Mouse (Mus musculus) kidney, postnatal 36 days (tissue): ENCODE data around the gene Fgfr2.

Experiments used
- DNase-seq, 2 experiments: peaks; one replicate each; pipeline ENCODE4 v3.0.0; 2021 to 2022; ENCODE audit warnings: mixed read lengths in 2 of 2

Gene Fgfr2

DNA sequence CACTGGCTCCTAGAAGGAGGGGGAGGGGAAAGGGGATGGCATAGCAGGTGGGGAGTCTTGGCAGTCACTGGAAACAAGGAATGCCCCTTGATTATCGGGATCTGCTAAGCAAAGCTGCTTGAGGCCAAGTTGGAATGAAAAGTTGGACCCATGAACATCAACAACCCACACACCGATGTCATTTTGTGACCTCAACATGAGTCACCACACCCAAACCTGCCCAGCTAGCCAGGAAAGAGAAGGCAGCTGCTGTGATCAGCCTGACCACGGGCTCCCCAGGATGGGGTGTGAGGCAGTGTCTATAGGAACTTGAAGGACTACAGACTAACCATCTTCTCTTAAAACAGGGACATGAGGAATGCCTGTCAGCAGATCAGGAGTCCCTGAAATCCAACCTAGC lies 37.7 kb downstream of the Fgfr2 start:
- no peak for DNase-seq

DNA sequence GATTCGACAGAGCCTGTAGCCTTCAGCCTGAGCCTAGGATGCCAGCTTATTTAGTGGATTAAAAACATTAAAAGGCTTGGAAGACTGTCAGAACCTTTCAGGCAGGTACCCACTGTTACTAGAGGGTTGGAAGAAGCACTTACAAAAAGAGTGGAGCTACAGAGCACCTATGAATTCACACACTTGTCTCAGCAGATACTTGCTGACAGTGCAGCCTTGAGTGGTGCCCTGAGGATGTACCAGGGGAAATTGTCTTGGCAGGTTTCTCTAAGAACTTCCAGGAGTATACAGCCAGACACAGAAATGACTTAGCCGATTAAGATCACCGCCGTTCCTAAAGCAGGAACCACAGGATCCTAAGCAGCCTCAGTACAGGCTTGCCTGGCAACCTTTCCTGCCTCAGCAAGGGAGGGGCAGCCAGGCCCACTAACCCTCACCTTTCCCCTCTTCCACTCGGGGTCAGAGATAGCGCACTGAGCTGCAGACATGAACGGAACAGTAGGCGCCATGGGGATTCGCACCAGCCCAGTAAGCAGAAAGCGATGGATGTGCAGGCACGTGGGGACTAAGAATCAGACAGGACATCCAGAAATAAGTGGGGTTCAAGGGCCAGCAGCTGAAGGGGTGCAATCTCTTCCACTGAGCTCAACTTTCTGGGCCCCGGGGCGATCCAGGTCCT lies 39.1 kb downstream of the Fgfr2 start:
- DNase-seq: no peak

DNA sequence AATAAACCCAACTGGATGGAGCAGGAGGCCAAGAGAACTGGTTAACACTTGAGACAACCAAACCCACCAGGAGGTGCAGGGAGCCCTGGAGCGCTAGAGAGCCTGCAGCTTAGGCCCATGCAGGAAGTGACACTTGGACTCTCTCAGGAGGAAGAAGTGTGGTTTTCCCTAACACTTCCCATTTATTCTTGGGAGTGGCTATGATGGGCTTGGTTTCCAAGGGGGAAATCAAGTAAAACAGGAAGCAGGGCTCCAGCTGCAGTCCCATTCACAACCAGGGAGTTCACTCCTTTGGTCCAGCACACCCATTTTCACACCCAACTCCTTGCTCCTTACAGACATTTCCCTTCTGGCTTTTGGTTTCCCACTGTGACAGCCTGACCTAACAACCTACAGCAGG lies 44.2 kb downstream of the Fgfr2 start:
- no peak for DNase-seq

DNA sequence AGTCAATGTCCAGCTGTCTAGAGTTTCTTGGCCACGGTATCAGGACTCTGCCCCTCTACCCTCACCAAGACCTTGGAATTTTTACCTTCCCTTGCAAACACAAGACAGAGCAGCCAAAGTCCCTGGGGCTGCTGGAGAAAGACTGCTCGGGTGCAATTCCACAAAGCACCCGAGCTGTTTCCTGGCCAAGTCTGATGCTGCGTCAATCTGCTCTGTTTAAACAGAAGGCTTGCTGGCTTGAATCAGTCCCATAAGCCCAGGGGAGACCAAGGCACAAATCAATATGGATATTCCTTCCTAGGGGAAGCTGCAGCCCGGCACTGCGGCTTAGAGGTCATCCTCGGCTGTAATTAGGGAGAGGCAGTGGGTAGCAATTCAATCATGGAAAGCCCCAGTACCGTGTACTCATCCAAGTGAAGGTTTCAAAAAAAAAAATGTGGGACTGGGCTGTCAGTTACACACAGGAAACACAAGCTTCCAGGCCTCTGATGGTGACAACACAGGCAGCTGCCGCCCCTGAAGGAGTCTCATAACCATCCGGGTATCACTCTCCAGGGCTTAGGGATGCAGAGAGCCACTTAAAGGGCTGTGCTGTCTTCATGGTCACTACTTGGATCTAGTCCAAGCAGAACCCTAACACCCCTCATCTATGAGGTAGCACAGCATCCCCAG lies 48.6 kb downstream of the Fgfr2 start:
- DNase-seq: peak; percentile 60 to 68

DNA sequence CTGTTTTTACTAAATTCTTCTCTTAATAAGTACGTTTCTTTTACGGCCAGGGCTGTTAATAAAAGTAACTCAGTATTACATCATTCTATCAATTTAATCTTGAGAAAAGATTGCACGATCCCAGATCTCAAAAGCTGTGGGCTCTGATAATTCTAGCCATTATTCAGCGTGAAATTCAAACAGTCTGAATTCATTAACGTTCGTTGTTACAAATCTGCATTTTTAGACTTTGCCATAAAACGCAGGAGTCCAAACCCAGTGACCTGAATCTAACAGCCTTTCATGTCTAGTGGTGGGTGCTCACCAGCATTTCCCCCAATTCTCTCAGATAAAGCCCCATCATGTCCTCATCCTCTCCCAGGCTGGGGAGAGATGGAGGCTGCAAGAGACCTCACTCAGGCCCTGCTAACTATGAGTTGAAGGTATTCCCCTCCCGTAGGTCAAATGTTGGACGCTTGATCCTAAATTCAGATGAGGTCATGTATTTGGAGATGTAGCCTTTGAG lies 50.0 kb downstream of the Fgfr2 start:
- DNase-seq: no peak

DNA sequence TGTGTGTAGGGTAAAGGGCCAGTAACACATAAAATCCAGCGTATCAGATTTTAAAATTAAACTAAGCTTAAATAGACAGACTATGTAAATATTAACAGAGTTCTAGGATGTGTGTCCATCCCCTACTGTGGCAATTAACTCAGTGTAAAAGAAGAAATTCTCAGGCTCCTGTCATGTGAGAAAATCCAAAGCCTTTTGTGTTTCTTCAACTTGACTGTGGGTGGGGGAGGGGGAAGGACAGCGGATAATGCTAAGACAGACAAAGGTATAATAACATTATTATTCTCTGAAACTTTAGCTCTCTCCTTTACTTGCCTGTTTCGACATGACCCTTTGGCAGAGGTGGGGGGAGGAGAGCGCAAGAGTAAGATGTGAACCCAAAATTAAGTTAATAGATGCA lies 50.6 kb downstream of the Fgfr2 start:
- DNase-seq: peak in 1 of 2 experiments; percentile 46

DNA sequence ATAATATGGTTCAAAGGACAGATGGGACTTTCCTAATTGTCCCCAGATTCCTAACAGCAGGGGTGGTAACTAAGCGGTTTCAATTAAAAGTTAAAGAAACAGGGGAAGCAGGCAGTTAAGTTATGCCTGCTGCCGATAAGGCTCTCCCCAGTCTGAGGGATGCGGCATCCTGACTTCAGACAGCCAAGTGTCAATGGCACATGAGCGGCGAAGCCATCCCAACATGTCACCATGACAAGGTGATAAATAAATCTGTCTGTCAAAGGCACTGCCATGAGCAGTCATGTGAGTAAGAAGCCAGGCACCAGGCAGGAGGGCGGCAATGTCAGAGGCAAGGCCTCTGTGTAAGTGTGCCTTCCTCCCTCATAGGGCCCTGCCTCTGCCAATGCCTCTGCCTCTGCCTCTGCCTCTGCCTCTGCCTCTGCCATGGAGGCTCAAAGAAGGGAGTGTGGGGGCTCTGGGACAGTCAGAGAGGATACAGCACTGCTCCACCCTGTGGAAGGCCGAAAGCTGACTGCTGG lies 55.8 kb downstream of the Fgfr2 start:
- DNase-seq: no peak

DNA sequence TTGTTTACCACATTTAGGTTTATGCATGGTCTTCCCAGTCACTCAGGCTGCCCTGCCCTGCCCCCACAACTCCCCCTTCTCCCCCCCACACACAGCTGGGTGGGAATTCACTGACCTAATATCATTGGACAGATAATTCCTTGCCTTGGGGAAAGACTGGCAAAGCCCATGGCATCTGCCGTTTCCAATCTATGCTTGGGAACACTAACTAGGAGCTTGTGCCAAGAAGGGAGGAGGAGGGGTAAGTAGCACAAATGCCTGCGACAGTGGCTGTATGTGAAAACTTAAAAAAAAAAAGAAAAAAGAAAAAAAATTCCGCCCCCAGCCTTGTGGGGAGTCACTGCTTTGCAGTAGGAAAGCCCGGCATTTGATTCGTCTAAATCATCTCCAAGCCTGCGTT lies 56.4 kb downstream of the Fgfr2 start:
- DNase-seq: no peak

DNA sequence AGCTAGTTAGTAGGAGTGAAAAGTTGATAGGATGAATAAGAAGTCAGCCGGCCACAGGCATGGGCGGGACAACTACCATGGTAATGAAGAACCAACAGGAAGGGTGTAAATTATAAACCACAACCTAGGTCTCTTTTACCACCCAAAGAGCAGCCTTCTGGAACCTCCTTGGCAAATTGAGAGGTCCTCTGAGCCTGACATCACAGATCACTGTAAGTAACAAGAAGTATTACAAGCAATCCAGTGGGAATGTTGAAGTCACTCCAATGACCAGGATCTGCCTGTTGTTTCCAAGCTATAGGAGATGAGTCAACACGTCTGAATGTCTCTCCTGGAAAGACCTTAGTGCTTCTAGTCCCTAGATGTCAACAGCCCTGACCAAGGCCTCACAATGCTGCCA lies 61.1 kb downstream of the Fgfr2 start:
- peak; percentile 42 to 50 for DNase-seq

DNA sequence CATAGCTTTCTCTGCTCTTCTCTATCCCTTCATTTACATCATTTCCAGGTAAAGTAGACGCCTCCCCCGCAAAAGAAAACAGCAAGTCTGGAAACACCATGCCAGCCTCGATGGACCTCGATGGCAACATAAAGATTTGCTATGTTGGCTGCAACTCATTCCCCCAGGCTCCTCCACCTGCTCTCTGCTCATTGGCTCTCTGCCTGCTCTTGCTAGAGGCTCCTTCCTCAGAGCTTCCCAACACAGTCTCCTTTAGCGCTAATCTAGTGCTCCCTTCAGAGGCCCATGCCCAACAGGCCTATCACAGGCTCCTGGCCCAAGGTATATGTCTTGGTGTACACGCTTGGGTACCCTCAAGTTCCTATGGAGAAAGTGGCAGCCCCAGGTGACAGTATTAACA lies 63.0 kb downstream of the Fgfr2 start:
- DNase-seq: no peak

DNA sequence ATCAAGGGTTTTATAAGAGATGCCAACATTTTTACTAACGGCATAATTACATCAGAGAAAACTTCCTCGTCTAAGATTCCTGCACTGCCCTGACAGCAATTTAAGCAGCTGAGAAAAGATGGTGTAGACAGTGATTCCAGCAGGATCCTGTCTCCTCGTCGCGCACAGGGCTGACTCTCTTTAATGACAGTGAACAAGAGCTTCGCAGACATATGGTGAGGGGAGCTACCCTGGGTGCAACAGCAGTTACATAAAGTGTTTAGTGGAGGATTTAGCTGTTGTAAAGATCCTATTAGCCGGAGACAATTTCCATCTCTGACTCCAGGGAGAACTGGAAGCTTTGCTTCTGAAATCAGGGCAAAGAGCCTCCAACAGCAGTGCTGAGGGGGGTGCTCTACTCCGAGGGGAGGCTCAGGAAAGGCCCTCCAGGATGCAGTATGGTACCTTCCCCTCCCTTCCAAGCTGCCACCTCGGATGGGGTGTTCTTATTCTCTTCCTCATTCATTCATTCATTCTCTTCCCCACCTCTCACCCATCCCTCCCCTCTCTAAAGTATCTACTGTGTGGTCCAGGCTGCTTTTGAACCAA lies 63.5 kb downstream of the Fgfr2 start:
- DNase-seq: no peak

DNA sequence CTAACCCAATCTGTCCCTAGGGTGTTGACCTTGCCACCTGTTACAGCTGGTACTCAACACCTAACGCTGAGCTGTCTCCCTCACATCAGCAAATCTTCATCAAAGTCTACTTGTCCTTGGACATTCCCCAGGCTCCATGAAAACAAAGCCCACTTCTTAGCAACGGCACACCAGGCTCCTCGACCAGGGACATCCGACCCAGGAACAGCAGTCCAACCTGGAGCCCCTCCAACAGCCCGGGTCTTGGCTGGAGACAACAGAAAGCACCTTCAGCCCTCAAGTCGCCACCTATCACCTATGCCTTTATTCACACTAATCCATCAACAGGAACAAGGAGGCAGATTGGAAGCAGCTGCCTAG lies 64.0 kb downstream of the Fgfr2 start:
- no peak for DNase-seq

DNA sequence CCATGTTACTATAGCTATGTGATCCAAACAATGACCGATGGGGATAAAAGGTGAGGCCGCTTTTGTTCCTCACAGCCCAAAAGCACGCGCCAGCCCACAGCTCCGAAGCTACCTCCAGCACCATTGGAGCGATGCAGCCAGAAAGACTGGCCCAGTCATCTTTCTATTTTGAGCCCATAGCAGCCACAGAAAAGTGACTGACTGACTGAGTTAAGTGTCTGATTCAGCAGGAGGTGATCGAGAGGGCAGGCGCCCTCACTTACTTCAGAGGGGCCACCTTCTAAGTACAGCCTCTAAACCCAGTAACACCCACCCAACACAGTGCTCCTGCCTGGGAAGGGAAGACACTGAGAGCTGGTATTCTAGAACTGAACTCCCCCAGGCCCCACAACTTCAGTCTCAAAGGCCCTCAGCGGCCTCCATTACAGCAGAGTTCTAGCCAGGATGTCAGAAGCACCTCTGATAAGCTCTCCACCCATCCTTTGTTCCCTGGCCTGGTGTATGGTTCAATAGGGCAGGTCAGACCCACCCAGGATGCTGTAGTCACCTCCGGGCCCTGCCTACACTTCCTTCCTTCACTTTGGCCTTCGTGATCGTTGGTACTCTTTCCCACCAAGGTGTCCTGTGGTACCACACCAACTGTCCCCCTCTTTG lies 64.5 kb downstream of the Fgfr2 start:
- no peak for DNase-seq

DNA sequence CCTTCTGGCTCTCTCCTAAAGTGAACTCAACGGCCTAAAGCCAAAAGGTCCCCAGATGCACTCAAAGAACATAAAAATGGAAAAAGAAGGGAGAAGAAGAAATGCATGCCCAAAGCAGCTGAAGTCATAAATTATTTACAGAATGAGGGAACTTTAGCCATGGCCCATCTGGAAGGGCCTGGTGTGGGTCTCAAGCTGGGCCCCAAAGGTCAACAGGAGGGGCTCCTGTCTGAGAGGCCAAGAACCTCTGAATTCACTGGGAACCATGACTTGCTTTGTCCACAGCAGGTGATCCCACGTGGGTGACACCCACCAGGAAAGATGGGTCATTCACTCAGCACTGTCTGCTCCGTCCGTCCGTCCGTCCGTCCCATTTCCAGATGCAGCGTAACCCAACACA lies 66.2 kb downstream of the Fgfr2 start:
- peak; percentile 46 to 63 for DNase-seq

DNA sequence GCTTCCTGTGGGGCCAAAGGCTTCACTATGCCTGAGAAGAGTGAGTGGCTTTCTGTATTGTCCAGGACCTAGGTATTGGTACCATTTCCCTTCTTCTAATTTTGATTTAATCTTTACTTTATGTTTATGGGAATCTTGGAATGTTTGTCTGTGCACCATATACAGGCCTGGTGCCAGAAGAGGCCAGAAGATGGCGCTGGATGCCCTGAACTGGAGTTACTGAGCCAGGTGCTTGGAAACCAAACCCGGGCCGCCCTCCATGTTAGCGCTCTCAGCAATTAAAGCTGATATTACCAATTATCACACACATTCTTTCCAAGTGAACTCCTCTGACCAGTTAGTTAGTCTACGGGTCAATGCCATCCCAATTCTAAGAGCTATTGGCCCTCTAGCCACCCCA lies 68.7 kb downstream of the Fgfr2 start:
- DNase-seq: peak in 1 of 2 experiments; percentile 62

DNA sequence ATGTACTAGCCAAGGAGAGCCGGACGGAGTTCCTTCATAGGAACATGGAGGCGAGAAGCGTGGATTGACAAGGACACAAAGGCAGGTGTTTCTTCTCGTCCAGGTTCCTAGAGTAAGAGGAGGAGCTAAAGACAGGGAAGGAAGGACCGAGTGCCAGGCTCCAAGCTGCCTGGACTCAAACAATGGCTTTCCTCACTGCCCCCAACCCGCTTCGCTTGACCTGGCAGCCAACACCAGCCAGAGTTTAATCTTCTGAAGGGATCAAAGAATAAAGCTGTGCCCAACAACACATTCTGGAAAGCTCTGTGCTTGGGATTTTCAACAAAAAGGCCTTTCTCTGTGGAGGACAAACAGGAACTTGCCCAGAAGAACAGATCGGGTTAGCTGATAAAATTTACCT lies 69.4 kb downstream of the Fgfr2 start:
- peak; percentile 49 to 50 for DNase-seq

DNA sequence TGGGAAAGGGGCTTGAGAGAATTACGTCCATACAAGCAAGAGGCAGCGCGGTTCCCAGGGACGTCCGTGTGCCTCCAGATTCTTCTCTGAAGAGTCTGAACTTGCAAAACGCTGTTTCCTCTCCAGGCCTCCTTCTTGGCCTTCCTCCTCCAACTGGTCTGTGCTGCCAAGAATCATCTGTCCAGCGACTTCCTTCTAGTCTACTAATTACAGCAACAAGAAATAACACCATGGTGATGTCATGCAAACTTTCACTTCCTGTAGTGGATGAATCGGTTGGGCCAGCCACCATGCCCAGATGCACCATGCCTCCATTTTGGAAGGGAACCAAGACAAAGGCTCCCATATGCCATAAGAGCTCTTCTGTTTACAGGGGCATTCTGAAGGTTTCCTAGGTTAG lies 70.3 kb downstream of the Fgfr2 start:
- DNase-seq: peak; percentile 54 to 74

DNA sequence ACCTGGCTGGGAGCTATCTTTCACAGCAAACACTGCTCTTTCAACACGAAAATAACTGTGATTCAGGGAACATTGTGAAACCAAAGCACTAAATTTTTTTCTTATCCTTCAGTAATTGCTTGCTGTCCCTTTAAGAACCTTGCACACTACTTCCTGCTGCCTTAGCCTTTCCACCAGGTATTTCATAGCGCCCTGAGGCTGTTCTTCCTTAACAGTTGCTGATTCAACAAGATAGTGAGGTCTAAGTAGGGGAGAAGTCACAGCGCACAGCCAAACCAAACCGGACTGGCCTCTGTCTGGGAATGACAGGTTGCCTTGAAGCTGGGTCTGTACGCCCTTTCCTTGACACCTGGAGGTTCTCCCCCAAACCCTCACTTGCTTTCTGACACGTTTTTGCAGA lies 72.5 kb downstream of the Fgfr2 start:
- DNase-seq: peak; percentile 67 to 86

DNA sequence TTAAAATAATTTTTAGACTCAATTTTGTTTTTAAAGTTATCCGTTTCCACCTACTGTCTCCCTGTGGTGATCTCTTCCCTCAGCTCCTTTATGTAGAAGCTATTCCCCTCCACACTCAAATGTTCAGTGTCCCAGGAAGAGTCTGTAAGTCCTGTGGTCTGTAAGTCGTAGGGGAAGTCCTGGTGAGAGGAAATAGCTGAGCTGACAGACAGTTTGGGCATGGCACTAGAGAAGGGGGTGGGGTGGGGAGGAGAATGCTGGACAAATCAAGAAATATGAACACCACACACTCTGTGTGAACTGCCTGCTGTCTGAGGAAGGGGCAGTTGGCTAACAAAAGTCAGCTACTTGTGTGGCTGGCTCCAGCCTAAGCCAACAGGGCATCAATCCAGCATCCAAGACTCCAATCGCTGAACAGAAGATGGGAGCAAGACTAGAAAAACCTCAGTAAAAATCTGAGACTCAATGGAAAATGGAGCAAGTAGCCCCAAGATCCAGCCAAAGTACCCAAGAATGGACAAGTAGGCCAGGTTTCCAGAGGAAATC lies 75.0 kb downstream of the Fgfr2 start:
- DNase-seq: no peak

DNA sequence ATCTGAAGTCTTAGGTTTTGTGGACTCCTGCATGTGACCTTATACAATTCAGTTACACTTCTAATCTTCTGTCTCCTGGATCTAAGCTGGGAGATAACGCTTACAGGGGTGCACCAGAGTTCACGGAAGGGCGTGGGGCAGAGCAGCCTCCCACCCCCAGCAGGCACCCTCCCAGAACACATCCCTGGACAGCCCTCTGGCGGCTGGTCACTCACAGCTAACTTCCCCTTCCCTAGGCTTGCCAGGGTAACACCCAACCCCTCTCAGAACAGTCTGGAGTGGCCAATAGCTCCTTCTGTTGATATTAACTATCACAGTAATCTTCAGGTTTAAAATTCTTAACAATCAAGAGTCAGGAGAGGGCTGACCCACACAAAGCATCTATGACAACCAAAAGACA lies 75.9 kb downstream of the Fgfr2 start:
- DNase-seq: peak; percentile 58 to 59

DNA sequence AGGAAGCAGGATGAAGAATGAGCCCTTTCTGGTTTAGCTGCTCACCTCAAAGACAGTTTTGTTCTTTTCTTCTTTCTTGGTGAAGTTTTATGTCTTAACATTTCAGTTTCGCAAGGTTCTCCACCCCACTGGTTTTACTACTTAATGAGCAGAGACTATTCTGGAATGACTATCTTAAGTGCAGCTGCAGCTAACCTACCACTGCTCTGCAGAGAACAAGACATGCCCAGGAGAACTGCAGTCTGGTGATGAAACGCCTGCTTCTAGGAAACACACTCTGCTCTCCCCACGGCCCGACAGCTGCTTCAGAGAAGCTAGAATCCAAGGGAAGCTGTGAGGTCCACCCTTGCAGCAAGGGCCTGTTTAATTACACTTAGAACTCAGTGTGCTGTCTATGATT lies 78.4 kb downstream of the Fgfr2 start:
- no peak for DNase-seq

DNA sequence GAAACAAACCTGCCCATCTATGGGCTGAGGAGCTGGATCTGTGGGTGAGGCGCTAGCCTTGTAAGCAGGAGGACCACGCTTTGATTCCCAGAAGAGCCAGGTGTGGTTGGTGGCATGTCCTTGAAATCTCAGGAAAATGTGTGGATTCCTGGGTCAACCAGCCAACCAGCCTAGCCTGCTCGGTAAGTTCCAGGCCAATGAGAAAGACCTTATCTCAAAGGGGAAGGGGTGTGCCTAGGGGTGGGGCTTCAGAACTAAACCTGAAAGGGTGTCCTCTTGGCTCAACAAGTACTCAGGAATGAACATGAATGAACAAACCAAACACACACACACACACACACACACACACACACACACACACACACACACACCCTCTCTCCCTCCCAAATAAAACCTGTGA lies 81.4 kb downstream of the Fgfr2 start:
- DNase-seq: peak in 1 of 2 experiments; percentile 45

DNA sequence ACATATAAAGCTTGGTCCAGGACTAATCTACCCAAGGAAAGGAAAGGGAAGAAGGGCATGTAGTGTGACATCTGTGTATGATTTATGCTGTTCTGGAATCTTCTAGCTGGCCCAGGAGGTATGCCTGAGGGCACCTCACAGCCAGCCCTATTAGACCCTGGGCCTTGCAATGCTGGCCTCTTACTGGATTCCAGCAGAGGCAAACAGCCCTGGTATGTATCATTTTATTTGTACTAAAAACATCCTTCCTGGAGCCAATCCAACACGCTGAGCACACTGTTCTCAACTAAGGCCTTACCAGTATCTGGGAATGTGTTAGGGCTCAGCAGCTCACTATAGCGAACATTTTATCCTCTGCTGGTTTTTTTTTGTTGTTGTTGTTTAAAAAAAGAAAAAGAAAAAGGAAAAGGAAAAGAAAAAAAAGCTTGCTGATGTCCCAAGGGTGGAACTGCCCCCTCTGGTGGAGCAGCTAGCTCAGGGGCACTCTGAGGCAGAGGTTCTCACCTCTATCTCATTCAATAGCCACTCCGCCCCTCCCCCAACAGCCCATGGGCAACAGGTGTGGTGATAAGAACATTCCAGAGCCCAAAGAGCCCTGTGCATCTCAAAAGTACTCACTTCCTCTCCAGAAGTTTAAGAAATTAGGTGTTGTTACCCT lies 82.3 kb downstream of the Fgfr2 start:
- peak; percentile 61 to 78 for DNase-seq
